Mouse (Mus musculus) embryonic fibroblast, embryonic 13.5 days (primary cell): ENCODE results near the gene Trpm5. TPM values are rescaled to one million over a fixed set of nuclear protein-coding genes. Genes with fewer than 3 reads are reported as not detected.

Experiments used
- H3K27ac ChIP-seq: 2 replicates; pipeline ENCODE4 v1.5.1; 2012; ENCODE audit warnings: low read length, control low read depth, inconsistent platforms; ENCODE audit not compliant: insufficient read depth
- H3K4me1 ChIP-seq: 2 replicates; pipeline ENCODE4 v1.6.1; 2011; ENCODE audit warnings: low read length; ENCODE audit not compliant: control insufficient read depth, insufficient read depth
- H3K4me3 ChIP-seq: 2 replicates; pipeline ENCODE4 v1.5.1; 2011; ENCODE audit warnings: mild to moderate bottlenecking, control low read depth, low read length; ENCODE audit not compliant: insufficient read depth
- CTCF ChIP-seq: IDR thresholded peaks from 2 replicates; pipeline ENCODE4 v1.5.1; 2011; ENCODE audit warnings: mild to moderate bottlenecking, control low read depth, low read length, moderate library complexity, borderline replicate concordance; ENCODE audit not compliant: insufficient read depth
- POLR2A ChIP-seq: IDR thresholded peaks from 2 replicates; pipeline ENCODE4 v1.6.1; 2011; ENCODE audit warnings: low read depth, mild to moderate bottlenecking, control low read depth, low read length, moderate library complexity
- polyA plus RNA-seq: library from polyadenylated mRNA; stranded (reverse); fragments of >200 nt; gene quantifications from 2 replicates; pipeline ENCODE4 v1.2.4, GENCODE M21; 2011; ENCODE audit warnings: low read depth; ENCODE audit not compliant: missing spikeins, insufficient read length

Trpm5 gene
- polyA plus RNA-seq, 1 experiment, result 0.47 TPM

DNA sequence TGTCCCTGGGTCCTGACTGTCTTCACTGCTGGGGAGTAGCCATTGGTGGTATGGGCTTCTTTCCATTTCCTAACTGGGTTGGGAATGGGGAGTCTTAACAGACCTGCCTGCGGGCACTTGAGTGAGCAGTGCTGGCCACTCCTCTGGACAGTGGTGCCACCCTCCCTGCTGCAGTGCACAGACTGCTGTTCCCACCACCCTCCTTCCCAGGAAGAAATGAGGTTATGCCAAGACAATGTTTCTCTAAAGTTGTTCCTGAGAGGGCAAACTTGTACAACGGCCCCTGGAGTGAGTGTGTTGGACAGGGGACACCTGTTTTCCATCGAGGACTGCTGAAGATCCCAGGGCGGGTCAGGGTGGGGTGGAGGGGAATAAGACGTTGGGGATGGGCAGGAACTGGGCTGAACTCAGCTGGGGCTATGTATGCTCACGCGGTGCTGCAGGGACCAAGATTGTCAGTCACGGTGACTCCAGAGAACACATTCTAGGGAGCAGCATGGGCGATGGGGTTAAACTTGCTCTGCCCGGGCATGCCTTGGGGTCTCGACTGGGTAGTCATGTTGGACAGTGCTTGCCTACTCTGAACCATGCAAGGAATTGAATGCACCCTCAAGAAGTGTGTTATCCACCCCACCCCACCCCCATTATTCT, 40.4 kb downstream of the Trpm5 start:
- TF ChIP-seq CTCF (no peak), POLR2A (no peak; the same call in none of the 2 replicates)
- Histone ChIP-seq H3K4me1 (peaks cover 7% of the 10 kb centered on the region), H3K4me3 (peak overlapping the region; percentile 91), H3K27ac (peak overlapping the region; percentile 63)

DNA sequence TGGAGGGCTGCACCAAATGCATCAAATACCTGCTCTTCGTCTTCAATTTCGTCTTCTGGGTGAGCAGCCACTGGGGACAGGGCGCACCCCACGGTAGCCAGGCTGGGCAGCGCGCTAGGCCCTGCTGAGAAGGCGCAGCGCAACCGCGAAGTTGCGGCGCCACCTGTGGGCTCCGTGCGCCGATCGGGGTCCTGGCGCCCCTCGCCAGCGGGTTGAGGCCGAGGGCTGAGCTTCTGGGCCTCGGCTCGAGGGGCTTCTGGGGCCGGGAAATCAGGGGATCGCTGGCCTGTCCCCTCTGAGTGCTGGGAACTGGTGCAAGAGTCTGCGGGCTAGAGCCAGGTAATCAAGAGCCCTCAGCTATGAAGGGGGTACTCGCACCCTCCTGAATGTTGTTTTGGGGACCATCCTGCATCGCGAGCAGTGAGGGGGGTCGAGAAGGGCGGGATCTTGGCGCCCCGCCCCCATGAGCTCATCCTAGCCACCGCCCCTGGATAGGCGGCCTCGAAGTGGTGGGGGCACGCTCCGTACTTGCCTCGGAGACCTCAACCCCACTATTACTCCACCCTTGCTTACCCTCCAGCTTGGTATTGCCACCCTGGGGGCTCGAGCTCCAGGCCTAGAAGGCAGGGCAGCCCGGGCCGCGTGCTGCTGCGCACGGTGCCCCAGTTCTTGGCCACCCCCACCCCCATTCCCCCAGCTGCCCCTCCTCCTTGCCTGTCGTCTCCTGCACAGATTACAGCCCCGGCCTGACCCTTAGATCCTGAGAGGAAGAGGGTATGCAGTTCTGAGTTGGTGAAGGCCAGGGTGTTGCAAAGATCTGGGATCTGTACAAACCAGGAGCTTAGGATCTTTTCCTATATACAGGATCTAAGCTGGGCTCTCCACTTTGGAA, 41.2 kb downstream of the Trpm5 start:
- Histone ChIP-seq H3K27ac (peak overlapping the region; percentile 77), H3K4me3 (peak overlapping the region; percentile 91), H3K4me1 (peaks cover 7% of the 10 kb centered on the region)
- peak; percentile 74 for TF ChIP-seq POLR2A
- peak; percentile 12; the same call in 1 of the 2 replicates for TF ChIP-seq CTCF

DNA sequence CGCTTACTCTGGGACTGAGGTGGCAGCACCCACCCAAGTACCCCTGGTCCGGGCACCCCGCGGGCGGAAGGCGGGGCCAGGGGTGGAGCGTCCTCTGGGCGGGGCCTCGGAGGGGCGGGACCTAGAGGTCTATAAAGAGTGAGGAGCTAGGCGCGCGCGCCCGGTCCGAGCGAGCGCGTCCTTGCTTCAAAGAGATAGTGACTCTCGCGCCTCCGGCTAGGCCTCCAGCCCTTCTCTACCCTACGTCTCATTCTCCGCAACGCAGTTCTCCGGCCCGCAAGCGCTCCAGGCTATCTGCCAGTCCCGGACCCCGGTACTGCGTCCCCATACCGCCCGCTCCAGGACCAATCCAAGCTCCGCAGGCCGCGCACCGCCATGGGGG, 41.8 kb downstream of the Trpm5 start, which contains the start of gene Cd81:
Gene Cd81, plus strand, starts transcription at position 114 of the 382 bp plus-strand sequence.
- TF ChIP-seq POLR2A, result peak; percentile 98
- no peak for TF ChIP-seq CTCF
- Histone ChIP-seq H3K4me3 (peak within 1 kb of the TSS; percentile 91), H3K27ac (peak within 1 kb of the TSS; percentile 77), H3K4me1 (peaks cover 7% of the 10 kb centered on the region)

DNA sequence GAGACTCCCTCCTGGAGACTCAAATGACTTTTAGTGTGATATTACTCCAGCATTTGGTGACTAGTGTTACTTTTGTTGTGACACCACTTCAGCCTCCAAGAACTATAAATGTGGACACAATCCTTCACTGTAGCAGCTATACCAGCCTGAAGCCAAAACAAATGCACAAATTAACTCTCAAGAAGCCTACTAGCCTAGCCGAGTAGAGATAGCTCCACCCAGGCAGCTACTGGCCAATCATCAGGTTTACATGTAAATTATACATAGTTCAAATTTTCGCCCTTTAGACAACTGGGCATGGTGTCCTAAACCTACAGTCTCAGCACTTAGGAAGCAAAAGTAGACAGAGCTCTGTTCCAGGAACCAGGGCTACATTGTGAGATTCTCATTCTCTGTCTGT, 43.1 kb downstream of the Trpm5 start:
- Histone ChIP-seq H3K27ac (no peak overlapping the region), H3K4me1 (no peaks in the 10 kb centered on the region), H3K4me3 (no peak overlapping the region)
- TF ChIP-seq POLR2A (no peak), CTCF (no peak)

DNA sequence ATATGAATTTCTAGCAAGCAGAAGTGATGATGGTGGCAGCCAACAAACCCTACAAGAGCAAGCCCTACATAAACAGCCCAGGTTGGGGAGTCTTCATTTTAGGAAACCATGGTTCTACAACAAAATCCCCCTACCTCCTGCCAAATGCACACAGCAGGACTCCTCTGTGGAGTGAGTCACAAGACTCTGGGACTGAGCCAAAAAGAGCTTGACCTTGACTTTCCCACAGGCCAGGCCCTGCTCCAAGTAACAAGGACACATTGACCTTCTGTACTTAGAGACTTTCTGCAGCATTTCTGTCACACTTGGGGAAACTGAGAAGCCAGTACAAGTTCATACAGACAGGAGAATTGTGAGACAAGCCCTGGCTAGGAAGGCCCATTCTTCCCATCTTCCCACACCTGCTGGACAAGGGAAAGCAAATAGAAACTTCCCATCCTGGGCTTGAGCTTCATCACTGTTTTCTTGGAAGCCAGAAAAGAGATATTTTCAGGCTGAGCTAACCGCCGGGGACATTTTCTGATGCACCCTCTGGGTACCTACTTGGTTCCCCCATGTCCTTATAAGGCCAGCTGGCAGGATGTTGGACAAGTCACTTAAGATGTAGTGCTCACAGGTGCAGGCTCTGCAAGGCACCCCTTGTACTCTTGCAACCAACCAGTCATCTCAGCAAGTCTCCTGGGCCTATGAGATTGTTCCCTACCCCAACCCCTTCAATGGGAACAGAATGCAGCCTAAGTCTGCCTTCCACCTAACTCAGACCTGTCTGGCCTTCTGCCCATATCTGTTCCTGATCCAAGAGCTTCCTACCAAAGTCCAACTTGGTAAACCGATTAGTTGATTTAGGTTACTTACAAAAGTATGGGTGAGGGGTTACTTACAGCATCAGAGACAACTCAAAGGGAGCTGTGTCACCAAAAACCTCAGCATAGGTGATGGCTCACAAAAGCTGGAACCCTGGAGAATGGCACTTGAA, 44.3 kb downstream of the Trpm5 start:
- H3K4me3 ChIP-seq, result no peak overlapping the region
- no peak overlapping the region for H3K27ac ChIP-seq
- no peaks in the 10 kb centered on the region for H3K4me1 ChIP-seq
- TF ChIP-seq CTCF (no peak), POLR2A (no peak)

DNA sequence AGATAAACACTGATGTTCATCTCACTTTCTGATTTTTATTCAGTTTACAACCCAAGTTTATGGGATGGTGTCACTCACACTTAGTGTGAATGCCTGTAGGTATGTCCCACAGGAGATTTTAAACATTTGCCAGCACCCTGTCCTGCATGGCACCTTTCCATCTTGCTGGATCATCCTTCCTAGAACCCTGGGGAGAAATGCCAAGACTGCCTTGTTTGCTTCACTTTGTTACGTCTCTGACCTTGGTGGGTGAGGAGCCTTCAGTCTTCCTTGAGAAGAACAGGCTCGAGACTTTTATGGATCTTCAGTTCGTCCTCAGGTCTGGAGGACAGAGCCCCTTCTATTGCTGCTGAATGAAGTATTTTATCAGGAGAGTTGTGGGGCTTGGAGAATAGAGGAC, 45.1 kb downstream of the Trpm5 start:
- Histone ChIP-seq H3K4me1 (no peaks in the 10 kb centered on the region), H3K27ac (no peak overlapping the region), H3K4me3 (no peak overlapping the region)
- TF ChIP-seq POLR2A (no peak), CTCF (no peak)

DNA sequence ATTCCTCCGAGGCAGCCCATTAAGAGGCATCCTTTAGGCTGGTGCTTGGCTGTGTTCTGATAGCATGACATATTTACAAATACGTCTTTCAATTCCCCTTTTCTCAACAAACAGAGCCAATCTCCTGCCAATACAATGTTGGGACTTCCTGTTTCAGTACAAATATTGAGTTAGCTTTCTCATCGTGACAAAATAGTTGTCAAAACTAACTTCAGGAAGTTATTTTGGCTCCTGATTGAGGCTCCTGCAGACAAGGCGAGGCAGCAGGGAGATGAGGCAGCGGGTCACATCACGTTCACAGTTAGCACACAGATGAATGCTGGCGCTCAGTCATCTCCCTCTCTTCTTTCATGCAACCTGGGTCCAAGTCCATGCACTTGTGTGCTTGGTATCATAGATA, 48.1 kb downstream of the Trpm5 start:
- H3K27ac ChIP-seq, result no peak overlapping the region
- no peak overlapping the region for H3K4me3 ChIP-seq
- TF ChIP-seq POLR2A, result no peak
- TF ChIP-seq CTCF, result no peak
- peaks cover under 1% of the 10 kb centered on the region; the same call in 1 of the 2 replicates for H3K4me1 ChIP-seq

DNA sequence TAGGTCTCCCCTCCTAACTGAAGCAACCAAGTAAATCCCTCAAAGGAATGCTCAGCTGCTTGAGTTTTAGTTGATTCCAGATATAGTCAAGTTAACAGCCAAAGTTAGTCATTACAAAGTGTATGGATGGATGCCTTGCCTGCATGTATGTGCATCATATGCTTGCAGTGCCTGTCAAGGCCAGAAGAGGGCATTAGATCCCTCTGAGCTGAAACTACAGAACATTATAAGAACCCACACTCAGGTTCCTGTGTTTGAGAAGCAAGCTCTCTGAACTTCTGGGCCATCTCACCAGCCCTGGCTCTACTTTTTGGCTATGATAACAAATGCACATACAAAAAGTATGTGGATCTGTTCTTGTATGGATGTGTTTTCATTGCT, 49.6 kb downstream of the Trpm5 start:
- TF ChIP-seq POLR2A (no peak), CTCF (no peak)
- H3K27ac ChIP-seq, result no peak overlapping the region

More for the DNA sequence above, 49.6 kb downstream of the Trpm5 start:
- Histone ChIP-seq H3K4me1 (peaks cover 4% of the 10 kb centered on the region; the same call in 1 of the 2 replicates), H3K4me3 (no peak overlapping the region)
